Mouse (Mus musculus) MEL (cell line): ENCODE measurements around the gene 4930578G10Rik. TPM values are rescaled to one million over a fixed set of nuclear protein-coding genes. Genes with fewer than 3 reads are reported as not detected.
"Not testable (repeated sequence)": the region's sequence is repeated elsewhere in the genome, so short reads cannot be mapped to it uniquely, and the experiment has no call there.

Experiments
- DNase-seq: peaks from one replicate; pipeline ENCODE4 v3.0.0; 2011; ENCODE audit warnings: low read depth, low spot score
- H3K27ac ChIP-seq: 2 replicates; pipeline ENCODE4 v1.5.1; 2012; ENCODE audit warnings: low read depth, mild to moderate bottlenecking, control low read depth, low read length, moderate library complexity; ENCODE audit not compliant: control insufficient read depth
- H3K27me3 ChIP-seq, 2 experiments: fragments of 150-350 bp in 1 of 2; sonication (generic) in 1 of 2; 2 replicates each; pipeline ENCODE4 v1.6.1; 2012; ENCODE audit warnings: low read length in 2 of 2, mild to moderate bottlenecking in 2 of 2, improper control_type of control experiment in 1 of 2, moderate library complexity in 1 of 2; ENCODE audit not compliant: insufficient read depth in 2 of 2, control insufficient read depth in 1 of 2
- H3K36me3 ChIP-seq, 2 experiments: 2 replicates each; pipeline ENCODE4 v1.6.1; 2012 to 2014; ENCODE audit warnings: low read length in 2 of 2, improper control_type of control experiment in 1 of 2, inconsistent platforms in 1 of 2, mild to moderate bottlenecking in 1 of 2; ENCODE audit not compliant: insufficient read depth in 2 of 2, control insufficient read depth in 1 of 2
- H3K4me1 ChIP-seq, 2 experiments: fragments of 150-350 bp in 1 of 2; sonication (generic) in 1 of 2; 2 replicates each; pipeline ENCODE4 v1.6.1; 2012; ENCODE audit warnings: low read length in 2 of 2, improper control_type of control experiment in 1 of 2, mild to moderate bottlenecking in 1 of 2; ENCODE audit not compliant: insufficient read depth in 2 of 2, control insufficient read depth in 1 of 2
- H3K4me3 ChIP-seq, 2 experiments: fragments of 150-350 bp in 1 of 2; sonication (generic) in 1 of 2; 2 replicates each; pipeline ENCODE4 v1.5.1; 2012; ENCODE audit warnings: low read depth in 2 of 2, low read length in 2 of 2, mild to moderate bottlenecking in 2 of 2, moderate library complexity in 2 of 2, control low read depth in 1 of 2, improper control_type of control experiment in 1 of 2; ENCODE audit not compliant: control insufficient read depth in 1 of 2, insufficient read depth in 1 of 2
- H3K79me2 ChIP-seq: 2 replicates; pipeline ENCODE4 v1.6.1; 2012; ENCODE audit warnings: mild to moderate bottlenecking, low read length, moderate library complexity; ENCODE audit not compliant: control insufficient read depth, poor library complexity, insufficient read depth
- H3K9ac ChIP-seq: 2 replicates; pipeline ENCODE4 v1.6.1; 2012; ENCODE audit warnings: low read depth, mild to moderate bottlenecking, control low read depth, low read length, moderate library complexity; ENCODE audit not compliant: control insufficient read depth, poor library complexity, severe bottlenecking
- H3K9me3 ChIP-seq: fragments of 150-350 bp; sonication (generic); replicated peaks from 2 replicates; pipeline ENCODE4 v1.6.1; 2012; ENCODE audit warnings: mild to moderate bottlenecking, low read length, improper control_type of control experiment, moderate library complexity; ENCODE audit not compliant: insufficient read depth
- polyA plus RNA-seq, 2 experiments: library from polyadenylated mRNA; stranded (reverse) in 1 of 2; unstranded in 1 of 2; fragments of >175 nt in 1 of 2; fragments of >200 nt in 1 of 2; gene quantifications; 2 replicates each; pipeline versions ENCODE4 v1.2.1 to v1.2.4; 2012; ENCODE audit warnings: low replicate concordance in 2 of 2, low read depth in 1 of 2; ENCODE audit not compliant: insufficient read length in 2 of 2, insufficient read depth in 1 of 2, missing spikeins in 1 of 2
- total RNA-seq: library from RNA; depleted of rRNA; stranded (reverse); fragments of 300-350 nt; gene quantifications from 2 replicates; pipeline ENCODE4 v1.2.3, GENCODE M21; 2012; rRNA removed

4930578G10Rik gene
- total RNA-seq (not detected in 2 replicates), polyA plus RNA-seq (not detected)

- H3K4me3 ChIP-seq, H3K4me1 ChIP-seq, H3K9me3 ChIP-seq, H3K27me3 ChIP-seq, H3K36me3 ChIP-seq, H3K9ac ChIP-seq, H3K79me2 ChIP-seq, DNase-seq, H3K27ac ChIP-seq: not testable (repeated sequence)
These were observed at the start of gene 4930578G10Rik for GRCm38 (mm10) chr4:42735245-42735644. Gene 4930578G10Rik, plus strand, starts transcription at chr4:42735545.

- not testable (repeated sequence) for H3K27ac ChIP-seq, H3K9ac ChIP-seq, H3K36me3 ChIP-seq, H3K27me3 ChIP-seq, H3K4me1 ChIP-seq, H3K79me2 ChIP-seq, H3K4me3 ChIP-seq, DNase-seq, H3K9me3 ChIP-seq
These were observed 21.1 kb downstream of the 4930578G10Rik start, which contains the start of gene Ccl19 for GRCm38 (mm10) chr4:42756477-42756876. Gene Ccl19, minus strand, starts transcription at chr4:42756577.

- H3K4me1 ChIP-seq, H3K27ac ChIP-seq, H3K36me3 ChIP-seq, H3K27me3 ChIP-seq, H3K4me3 ChIP-seq, H3K79me2 ChIP-seq, H3K9ac ChIP-seq, H3K9me3 ChIP-seq, DNase-seq: not testable (repeated sequence)
These were observed 38.5 kb downstream of the 4930578G10Rik start, which contains the start of gene Ccl21a for GRCm38 (mm10) chr4:42773893-42774292. Gene Ccl21a, minus strand, starts transcription at chr4:42773993.

GRCm38 (mm10) chr4:42853788-42854187 lies 118.4 kb downstream of the 4930578G10Rik start, which contains the start of gene Fam205a1:
Gene Fam205a1, minus strand, starts transcription at chr4:42853888.
- not testable (repeated sequence) for H3K4me1 ChIP-seq, H3K9ac ChIP-seq, H3K79me2 ChIP-seq, H3K27me3 ChIP-seq, H3K4me3 ChIP-seq, H3K36me3 ChIP-seq, H3K9me3 ChIP-seq, H3K27ac ChIP-seq
- peak; percentile 1 for DNase-seq

- H3K9me3 ChIP-seq, H3K27ac ChIP-seq: not testable (repeated sequence)
These were observed 121.3 kb downstream of the 4930578G10Rik start, which contains the start of gene Gm12394 for GRCm38 (mm10) chr4:42856671-42857070. Gene Gm12394, minus strand, starts transcription at chr4:42856771.

GRCm38 (mm10) chr4:42860483-42860882 lies 125.1 kb downstream of the 4930578G10Rik start:
- DNase-seq: not testable (repeated sequence)

More at GRCm38 (mm10) chr4:42856671-42857070, 121.3 kb downstream of the 4930578G10Rik start, which contains the start of gene Gm12394:
- H3K4me3 ChIP-seq, H3K36me3 ChIP-seq, H3K27me3 ChIP-seq, DNase-seq, H3K9ac ChIP-seq, H3K79me2 ChIP-seq, H3K4me1 ChIP-seq: not testable (repeated sequence)

GRCm38 (mm10) chr4:42863487-42863886 lies 128.1 kb downstream of the 4930578G10Rik start:
- not testable (repeated sequence) for H3K4me1 ChIP-seq, H3K9me3 ChIP-seq, H3K36me3 ChIP-seq, H3K27me3 ChIP-seq, H3K27ac ChIP-seq, H3K9ac ChIP-seq, H3K79me2 ChIP-seq, DNase-seq, H3K4me3 ChIP-seq

More at GRCm38 (mm10) chr4:42860483-42860882, 125.1 kb downstream of the 4930578G10Rik start:
- not testable (repeated sequence) for H3K9ac ChIP-seq, H3K79me2 ChIP-seq, H3K27ac ChIP-seq, H3K9me3 ChIP-seq, H3K4me3 ChIP-seq, H3K27me3 ChIP-seq, H3K4me1 ChIP-seq, H3K36me3 ChIP-seq
